In genomic region chr4:104666831-104667551, GRCm38 (mm10) we compare ENCODE assay signal across 18 mouse cellular contexts.
DNase-seq lines count a peak whose midpoint lies in the region; ATAC-seq and TF ChIP-seq lines count a peak whose summit lies in the region.
"Had no signal": no experiment of that assay in that cellular context is flagged by ENCODE, and none has a peak within 500 bp of the region (broad histone marks: within the 10 kb centered on the region; RNA-seq: fewer than 3 reads in every experiment).

No protein-coding gene starts in this region.

- no peak for DNase-seq in layer of hippocampus, adult 2 months (ENCODE audit: low spot score in 2 of 2)
- DNase-seq in layer of hippocampus, postnatal 25 days (ENCODE audit: extremely low spot score in 1 of 2, low spot score in 1 of 2), result no peak
- peak; percentile 76 for DNase-seq in forebrain, embryonic 11.5 days (ENCODE audit: low spot score)
- DNase-seq in hindbrain, postnatal 0 days (ENCODE audit: low spot score), result peak; percentile 50
- DNase-seq in gastrocnemius, adult 2 months, result no peak
- DNase-seq in gastrocnemius, postnatal 14 days, result no peak
- no peak for DNase-seq in right cerebral cortex, adult 18-20 months
- DNase-seq: cerebellum, postnatal 36 days; gastrocnemius, postnatal 25 days; heart, postnatal 4 days; kidney, adult 2 months; lung, postnatal 14 days; right cerebral cortex, postnatal 4 days had no signal

- no peaks in the 10 kb centered on the region for H3K27me3 ChIP-seq in forebrain, embryonic 11.5 days (ENCODE audit: control insufficient read depth, insufficient read depth, low read length)
- H3K27me3 ChIP-seq in hindbrain, postnatal 0 days (ENCODE audit: insufficient read depth, low read length), result no peaks in the 10 kb centered on the region
- H3K27me3 ChIP-seq in neural tube, embryonic 15.5 days (replicated peaks), result no peaks in the 10 kb centered on the region

- no peak overlapping the region; the same call in 1 of the 2 replicates for H3K9ac ChIP-seq in forebrain, embryonic 11.5 days (ENCODE audit: low read length)
- no peak overlapping the region for H3K9ac ChIP-seq in hindbrain, postnatal 0 days (replicated peaks; ENCODE audit: low read length)
- H3K9ac ChIP-seq in neural tube, embryonic 15.5 days (replicated peaks), result no peak overlapping the region
- H3K9ac ChIP-seq: heart, embryonic 12.5 days; liver, embryonic 14.5 days had no signal

- no peak for TF ChIP-seq CTCF in layer of hippocampus, adult 2 months (conservative IDR thresholded peaks at IDR 0.05)
- TF ChIP-seq CTCF in hindbrain, postnatal 0 days (IDR thresholded peaks at IDR 0.05; ENCODE audit: low read depth), result no peak
- TF ChIP-seq CTCF in gastrocnemius, adult 2 months (IDR thresholded peaks at IDR 0.05), result no peak

- H3K4me1 ChIP-seq in forebrain, embryonic 11.5 days (replicated peaks; ENCODE audit: control insufficient read depth, insufficient read depth, low read length), result peaks cover 9% of the 10 kb centered on the region
- H3K4me1 ChIP-seq in hindbrain, postnatal 0 days (ENCODE audit: insufficient read depth, low read length), result no peaks in the 10 kb centered on the region
- peaks cover 10% of the 10 kb centered on the region; the same call in 1 of the 2 replicates for H3K4me1 ChIP-seq in neural tube, embryonic 15.5 days
- H3K4me1 ChIP-seq: heart, embryonic 12.5 days had no signal

- intact Hi-C loops in gastrocnemius, adult 2 months (cut with DNase I), result loop anchor here (5.0 kb wide), 1 partner anchor 225 kb away; no protein-coding TSS in a partner anchor
- intact Hi-C loops in gastrocnemius, postnatal 14 days (cut with DNase I; ENCODE audit: low total_unique reads), result loop anchor here (5.0 kb wide), 1 partner anchor 225 kb away; no protein-coding TSS in a partner anchor

- H3K36me3 ChIP-seq in forebrain, embryonic 11.5 days (ENCODE audit: control insufficient read depth, insufficient read depth, low read length), result no peaks in the 10 kb centered on the region
- H3K36me3 ChIP-seq in hindbrain, postnatal 0 days (ENCODE audit: insufficient read depth, low read length), result no peaks in the 10 kb centered on the region
- no peaks in the 10 kb centered on the region for H3K36me3 ChIP-seq in neural tube, embryonic 15.5 days
- H3K36me3 ChIP-seq: heart, embryonic 12.5 days had no signal

- H3K4me2 ChIP-seq in forebrain, embryonic 11.5 days (ENCODE audit: low read depth, low read length, severe bottlenecking), result no peak overlapping the region
- no peak overlapping the region for H3K4me2 ChIP-seq in hindbrain, postnatal 0 days (ENCODE audit: low read depth, low read length)
- H3K4me2 ChIP-seq in neural tube, embryonic 15.5 days, result no peak overlapping the region
- H3K4me2 ChIP-seq: heart, embryonic 12.5 days had no signal

- H3K9me3 ChIP-seq in forebrain, embryonic 11.5 days (ENCODE audit: control insufficient read depth, low read length), result no peaks in the 10 kb centered on the region
- no peaks in the 10 kb centered on the region for H3K9me3 ChIP-seq in hindbrain, postnatal 0 days (ENCODE audit: low read length)
- no peaks in the 10 kb centered on the region for H3K9me3 ChIP-seq in neural tube, embryonic 15.5 days (replicated peaks)
- H3K9me3 ChIP-seq: heart, embryonic 12.5 days had no signal

- H3K27ac ChIP-seq in layer of hippocampus, adult 2 months, result peak overlapping the region; percentile 53
- H3K27ac ChIP-seq in forebrain, embryonic 11.5 days (ENCODE audit: low read depth, low read length), result peak overlapping the region; percentile 48
- no peak overlapping the region for H3K27ac ChIP-seq in hindbrain, postnatal 0 days
- H3K27ac ChIP-seq in neural tube, embryonic 15.5 days (replicated peaks), result no peak overlapping the region
- no peak overlapping the region for H3K27ac ChIP-seq in gastrocnemius, adult 2 months
- H3K27ac ChIP-seq: liver, embryonic 14.5 days had no signal

- no peak overlapping the region for H3K4me3 ChIP-seq in layer of hippocampus, adult 2 months
- H3K4me3 ChIP-seq in forebrain, embryonic 11.5 days (ENCODE audit: low read depth, low read length), result no peak overlapping the region
- no peak overlapping the region for H3K4me3 ChIP-seq in hindbrain, postnatal 0 days (ENCODE audit: low read length)
- H3K4me3 ChIP-seq in neural tube, embryonic 15.5 days (replicated peaks), result no peak overlapping the region
- H3K4me3 ChIP-seq in gastrocnemius, adult 2 months, result no peak overlapping the region
- H3K4me3 ChIP-seq: erythroblast, embryonic 14.5 days; heart, embryonic 12.5 days had no signal

- 44% methylated on average over 10 of the region's 10 CpGs for WGBS in forebrain, embryonic 11.5 days
- 70% methylated on average over 10 of the region's 10 CpGs for WGBS in hindbrain, postnatal 0 days
- WGBS in neural tube, embryonic 15.5 days, result 33% methylated on average over 10 of the region's 10 CpGs

- ATAC-seq in forebrain, embryonic 11.5 days (replicated peaks; ENCODE audit: low FRiP score), result peak; percentile 91
- ATAC-seq in hindbrain, postnatal 0 days, result no peak
- ATAC-seq in neural tube, embryonic 15.5 days (ENCODE audit: low FRiP score), result peak; percentile 66
- ATAC-seq: CD4-positive, CD25-positive, alpha-beta regulatory T cell, adult 4 months had no signal

Comparison
In these comparisons a context has a peak if more than half of its experiments do, and no peak if none do; other contexts are left out.
1. DNase-seq: peak in forebrain, embryonic 11.5 days (single experiment) and hindbrain, postnatal 0 days (single experiment); none in layer of hippocampus, adult 2 months (0 of 2), layer of hippocampus, postnatal 25 days (0 of 2), gastrocnemius, adult 2 months (single experiment), gastrocnemius, postnatal 14 days (single experiment) and right cerebral cortex, adult 18-20 months (single experiment).
2. H3K27ac ChIP-seq: peak in layer of hippocampus, adult 2 months (single experiment) and forebrain, embryonic 11.5 days (single experiment); none in hindbrain, postnatal 0 days (single experiment), neural tube, embryonic 15.5 days (single experiment) and gastrocnemius, adult 2 months (single experiment).